Mouse (Mus musculus) ZHBTc4 (cell line): ENCODE measurements at regions not wholly inside any gene's neighbourhood (a gene's known extent, or its start where the extent isn't known, plus 50 kb on each side); places are given as distances from the start of the nearest gene placed in this dataset.

ENCODE experiments used
- DNase-seq: peaks from one replicate; pipeline ENCODE4 v3.0.0-alpha.2; 2011; ENCODE audit warnings: low read depth, low spot score

DNA sequence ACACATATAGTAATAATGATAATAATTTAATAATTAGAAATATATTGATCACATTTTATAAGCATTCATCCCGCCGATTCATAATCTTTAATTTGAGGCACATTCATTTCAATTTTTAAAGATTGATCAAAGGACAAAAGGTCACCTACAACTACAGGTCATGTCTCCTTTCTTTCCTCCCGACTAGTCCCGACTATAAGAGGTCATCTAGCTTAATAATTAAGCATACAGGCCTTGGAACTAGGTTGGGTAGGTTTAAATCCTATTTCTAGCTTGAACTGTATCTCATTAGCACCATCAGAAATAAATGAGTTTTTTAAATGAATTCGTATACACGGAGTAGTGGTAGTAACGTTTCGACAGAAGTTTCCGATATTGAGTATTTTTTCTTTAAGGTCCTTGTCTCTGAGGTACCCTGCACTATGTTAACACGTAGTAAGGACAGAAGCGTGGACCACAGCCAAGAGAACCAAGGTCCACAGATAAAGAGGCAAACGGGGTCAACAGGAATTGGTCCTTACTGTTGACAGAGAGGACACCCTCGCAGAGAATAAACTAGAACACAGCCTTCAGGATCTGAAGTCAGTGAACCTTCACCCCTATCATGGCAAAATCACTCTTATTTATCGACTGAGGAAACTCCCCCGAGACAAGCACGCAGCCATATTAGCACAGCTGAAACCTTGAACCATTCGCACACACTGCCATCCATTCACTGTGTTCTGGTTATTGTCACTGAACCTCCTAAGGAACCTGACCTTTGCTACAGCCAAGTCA, 185.8 kb upstream of the Jmjd1c start:
- DNase-seq, result no peak

DNA sequence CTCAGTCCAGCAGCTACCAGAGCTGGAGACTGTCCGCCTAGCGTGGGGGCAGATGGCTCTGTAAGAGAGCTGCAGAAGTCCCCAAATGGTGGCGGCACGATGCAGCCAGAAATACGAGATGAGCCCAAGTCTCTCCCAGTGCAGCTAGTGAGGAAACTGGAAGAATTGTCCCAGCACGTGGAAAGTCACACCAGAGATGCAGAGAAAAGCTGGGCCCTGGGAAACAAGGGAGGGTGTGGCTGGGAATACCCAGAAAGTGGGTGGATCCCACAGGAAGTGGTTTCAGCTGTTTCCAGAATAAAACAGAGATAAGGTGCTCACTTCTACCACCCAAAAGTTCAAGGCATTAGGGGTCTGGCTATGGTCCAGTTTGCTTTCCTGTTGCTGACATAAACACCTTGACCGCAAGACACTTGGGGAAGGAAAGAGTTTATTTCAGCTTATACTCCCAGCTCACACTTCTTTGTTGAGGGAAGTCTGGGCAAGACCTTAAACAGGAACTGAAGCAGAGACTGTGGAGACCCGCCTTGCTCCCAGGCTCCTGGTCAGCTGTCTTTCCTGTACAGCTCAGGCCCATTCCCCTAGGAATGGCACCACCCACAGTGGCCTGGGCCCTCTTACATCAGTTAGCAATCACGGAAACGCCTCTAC, 184.5 kb upstream of the Jmjd1c start:
- peak; percentile 80 for DNase-seq

DNA sequence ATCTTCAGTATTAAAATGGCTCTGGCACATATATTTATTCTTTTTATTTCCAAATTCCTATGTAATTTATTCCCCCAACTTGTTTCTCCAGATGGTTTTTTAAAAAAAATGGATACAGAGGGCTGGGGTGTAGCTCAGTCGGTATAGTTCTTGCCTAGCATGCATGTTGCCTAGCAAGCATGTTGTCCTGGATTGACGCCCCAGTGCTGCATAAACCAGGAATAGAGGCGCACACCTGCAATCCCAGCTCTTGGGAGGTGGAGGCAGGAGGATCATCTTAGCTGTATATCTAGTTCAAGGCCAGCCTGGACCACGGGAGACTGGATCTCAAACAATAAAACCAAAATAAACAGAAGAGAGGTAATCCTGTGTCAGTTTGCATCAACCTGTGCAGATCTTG, 183.5 kb upstream of the Jmjd1c start:
- DNase-seq, result no peak

DNA sequence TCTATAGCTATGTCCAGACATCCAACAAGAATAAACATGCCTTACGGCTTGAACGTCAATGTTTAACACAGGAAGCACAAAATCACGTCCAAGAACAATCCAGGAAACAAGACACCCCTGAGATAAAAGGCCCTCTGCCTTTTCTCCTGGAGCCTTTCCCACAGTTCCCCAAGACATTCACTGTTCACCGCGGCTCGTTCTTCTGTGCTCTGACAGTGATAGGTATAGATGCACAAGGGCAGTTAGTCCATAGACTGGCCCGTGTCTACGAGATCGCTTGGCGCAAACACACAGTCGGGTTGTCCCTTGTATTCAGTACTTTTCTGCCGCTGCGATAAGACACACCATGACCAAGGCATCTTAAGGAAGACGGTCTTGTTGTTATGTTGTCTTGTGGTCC, 182.7 kb upstream of the Jmjd1c start:
- DNase-seq, result no peak

DNA sequence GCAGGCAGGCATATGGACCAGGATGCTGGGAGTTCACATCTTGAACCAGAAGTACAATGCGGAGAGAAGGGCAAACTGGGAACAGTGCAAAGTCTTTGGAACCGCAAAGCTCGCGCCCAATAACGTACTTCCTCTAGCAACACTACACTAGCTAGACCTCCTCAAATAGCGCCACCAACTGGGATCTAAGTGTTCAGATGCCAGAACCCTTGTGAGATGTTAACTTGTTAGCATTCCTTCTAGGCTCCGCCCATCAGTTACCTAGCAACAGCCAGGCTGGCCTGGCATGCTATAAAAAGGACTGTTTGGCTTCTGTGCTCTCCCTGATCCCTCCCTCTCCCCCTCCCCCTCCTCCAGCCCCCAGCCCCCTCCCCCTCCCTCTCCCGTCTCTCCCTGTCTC, 182.3 kb upstream of the Jmjd1c start:
- peak; percentile 98 for DNase-seq

DNA sequence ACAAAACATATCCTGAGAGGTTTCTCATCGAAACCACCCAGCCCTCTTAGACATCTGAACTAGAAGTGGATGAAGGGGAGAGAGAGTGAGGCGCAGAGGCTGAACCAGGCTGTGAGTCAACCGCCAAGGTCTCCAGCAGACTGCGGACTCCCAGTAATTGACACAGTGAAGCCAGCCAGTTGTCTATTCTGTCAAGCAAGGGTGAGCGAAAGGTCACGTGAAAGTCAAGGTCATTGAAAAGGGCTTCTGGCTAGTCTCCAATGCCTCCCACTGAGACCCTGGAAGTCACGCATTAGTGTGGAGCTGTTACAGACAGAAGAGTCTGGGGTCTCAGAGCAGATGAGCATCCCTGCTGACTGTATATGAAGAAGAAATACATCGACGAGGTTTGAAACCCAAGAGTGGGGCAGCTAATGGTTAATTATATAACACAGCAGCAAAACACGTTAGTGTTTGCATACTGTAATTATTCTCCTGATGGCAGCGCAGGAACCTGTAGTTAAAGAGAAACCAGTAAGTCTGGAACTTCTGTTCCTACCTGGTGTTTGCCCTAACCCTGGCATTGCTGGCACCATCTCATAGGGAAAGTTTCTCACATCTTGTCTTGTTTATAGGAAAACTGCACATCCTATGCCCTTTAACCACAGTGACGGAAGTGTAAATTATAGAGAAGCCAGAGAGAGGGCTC, 181.5 kb upstream of the Jmjd1c start:
- peak; percentile 89 for DNase-seq

DNA sequence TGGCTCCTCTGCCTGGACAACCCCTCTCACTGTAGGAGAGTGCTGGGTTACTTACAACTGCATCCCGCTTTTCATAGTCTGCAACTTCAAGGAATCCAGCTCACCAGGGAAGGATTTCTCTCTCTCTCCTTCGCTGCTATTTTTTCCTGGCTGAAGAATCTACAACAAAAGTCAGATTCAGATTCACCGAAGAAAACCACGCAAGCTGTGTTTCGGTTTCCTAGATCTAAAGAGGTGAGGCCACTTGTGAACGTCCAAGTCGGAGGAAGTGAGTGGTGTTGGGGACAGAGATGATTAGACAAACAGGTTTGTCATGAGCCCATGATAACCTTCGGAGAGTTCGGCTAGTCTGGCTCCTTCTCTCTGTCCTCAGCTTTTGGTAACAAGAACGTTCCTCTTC, 180.1 kb upstream of the Jmjd1c start:
- DNase-seq, result no peak

DNA sequence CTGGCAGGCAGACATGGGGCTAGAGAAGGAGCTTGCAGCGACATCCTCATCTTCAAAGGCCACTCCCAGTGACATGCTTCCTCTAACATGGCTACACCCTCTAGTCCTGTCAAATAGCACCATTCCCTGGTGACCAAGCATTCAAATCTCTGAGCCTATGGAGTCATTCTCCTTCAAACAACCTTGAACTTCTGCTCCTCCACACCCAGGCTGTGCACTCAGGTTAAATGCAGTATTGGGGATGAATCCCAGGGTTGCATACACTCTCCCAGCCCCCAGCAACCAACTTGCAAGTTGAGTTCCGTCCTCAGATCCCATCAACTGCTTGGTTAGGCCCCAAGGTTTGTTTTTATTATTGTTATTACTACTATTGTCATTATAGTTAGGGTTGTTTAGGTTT, 178.2 kb upstream of the Jmjd1c start:
- peak; percentile 90 for DNase-seq

DNA sequence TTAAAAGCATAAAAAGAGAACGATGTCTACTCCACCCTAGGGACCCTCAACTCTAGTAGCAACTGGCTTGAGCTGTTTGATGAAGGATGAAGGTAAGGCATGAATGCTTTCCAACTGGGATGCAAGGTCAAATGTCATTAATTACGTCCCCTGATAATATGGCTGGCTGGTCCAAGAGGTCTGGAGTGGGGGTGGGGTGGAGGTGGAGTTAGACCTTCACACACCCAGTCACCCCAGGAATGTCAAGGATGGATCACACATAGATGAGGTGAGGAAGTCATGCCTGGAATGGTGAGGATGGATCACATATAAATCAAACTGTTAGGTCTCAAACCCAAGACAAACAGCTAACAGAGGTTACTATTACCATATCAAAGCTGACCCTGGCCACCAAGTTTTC, 177.2 kb upstream of the Jmjd1c start:
- DNase-seq, result peak; percentile 51

DNA sequence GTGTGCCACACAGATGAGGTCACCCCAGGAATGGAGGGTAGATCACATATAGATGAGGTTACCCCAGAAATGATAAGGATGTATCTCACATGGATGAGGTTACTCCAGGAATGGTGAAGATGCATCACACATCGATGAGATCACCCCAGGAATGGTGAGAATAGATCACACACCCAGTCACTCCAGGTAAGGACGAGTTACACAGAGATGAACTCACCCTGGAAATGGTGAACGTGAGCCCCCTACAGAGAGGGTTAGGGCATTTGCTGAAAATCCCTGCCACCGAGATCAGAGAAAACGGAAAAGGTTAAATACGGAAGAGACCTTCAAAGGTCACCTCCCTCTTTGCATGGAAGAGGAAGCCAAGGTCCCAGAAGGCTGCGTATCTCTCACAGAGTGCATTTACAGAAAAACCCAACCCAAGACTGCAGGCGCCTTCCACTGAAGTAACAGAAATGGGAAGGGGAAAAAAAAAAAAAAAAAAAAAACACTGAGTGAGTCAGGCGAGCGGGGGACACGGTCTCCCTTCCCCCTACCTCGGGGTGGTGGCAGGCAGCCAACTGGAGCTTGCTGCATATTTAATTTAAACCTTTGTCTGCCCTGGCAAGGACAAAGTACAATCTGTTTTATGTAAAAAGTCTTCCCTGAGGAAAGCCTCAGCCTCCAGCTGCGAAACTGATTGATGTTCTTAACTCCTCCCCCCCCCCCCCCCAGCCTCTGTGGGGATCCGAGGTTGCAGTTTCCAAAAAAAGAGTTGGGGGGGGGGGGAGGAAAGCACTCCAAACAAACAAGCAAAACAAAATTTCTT, 175.8 kb upstream of the Jmjd1c start:
- peak; percentile 97 for DNase-seq

DNA sequence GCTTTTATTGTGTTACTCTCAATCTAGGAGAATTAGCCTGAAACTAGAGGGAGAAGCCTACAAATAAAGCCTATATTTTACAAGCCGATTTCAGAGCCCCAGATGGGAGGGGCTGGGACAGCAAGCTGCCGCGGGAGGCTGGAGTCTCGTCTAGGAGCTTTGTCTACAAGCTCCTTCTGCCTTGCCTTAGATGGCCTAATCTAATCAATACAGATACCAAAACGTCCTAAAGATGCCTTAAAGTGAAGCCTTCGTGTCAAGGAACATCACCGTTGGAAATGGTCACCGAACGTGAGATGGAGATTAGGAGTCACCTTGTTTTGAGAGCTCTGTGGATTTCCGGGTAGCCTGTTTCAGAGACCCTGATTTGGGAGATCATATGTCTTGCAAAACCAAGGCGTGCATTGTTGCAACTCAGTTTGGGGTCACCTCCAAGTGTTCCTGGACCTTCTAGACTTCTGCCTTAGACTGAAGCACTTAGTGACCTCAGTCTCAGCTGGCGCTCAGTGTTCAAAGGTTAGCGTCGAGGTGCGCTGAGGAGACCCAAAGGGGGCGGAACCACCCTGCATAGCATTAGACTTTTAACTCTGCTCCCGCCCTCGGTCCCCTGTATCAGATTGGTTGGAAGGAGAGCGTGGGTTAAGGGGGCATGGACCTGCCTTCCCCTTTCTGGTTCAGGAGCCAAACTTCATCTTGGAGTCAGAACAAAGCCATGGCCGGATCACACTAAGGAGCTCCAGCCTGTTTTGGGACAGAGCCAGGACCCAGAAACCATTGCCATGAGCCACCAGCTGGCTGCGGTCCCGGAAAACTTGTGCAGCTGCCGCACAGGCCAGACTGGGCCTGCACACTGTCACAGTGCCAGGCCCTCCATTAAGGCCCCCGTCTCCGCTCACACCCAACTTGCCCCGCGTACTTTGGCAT, 174.9 kb upstream of the Jmjd1c start:
- peak; percentile 93 for DNase-seq

DNA sequence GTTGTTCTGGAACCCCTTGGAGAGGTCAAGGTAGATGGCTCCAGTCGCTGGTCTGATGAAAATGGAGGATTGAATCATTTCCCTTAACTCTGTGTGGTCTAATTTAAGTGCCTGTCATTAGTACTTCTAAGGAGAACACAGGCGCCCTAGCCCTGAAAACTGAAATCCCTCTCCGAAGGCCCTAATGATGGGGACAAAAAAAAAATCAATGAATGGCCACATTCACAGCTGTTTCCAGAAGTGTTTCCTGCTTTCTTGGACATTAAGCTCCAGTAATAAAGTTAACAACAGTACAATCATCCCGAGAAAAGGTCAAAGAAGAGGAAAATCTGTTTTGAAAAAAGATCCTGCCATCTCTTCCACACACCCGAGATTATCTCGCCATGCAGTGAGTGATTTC, 174.1 kb upstream of the Jmjd1c start:
- DNase-seq, result no peak

DNA sequence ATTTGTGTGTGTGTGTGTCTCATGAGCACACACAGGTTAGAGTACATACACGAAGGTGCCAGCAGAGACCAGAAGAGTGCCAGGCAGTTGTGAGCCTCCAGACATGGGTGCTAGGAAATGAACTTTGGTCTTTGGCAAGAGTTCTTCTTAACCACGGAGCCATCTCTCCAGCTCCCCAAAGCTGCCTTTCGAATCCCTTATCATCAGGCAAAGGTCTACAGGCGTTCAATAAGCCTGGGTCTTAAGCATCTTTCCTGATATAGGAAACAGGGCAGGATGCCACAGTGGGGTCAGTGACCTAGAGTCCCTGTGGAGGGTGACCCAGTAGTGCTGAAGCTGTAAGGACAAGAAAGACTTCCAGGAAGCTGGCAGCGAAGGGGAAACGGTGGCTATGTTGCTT, 173.6 kb upstream of the Jmjd1c start:
- DNase-seq, result no peak

DNA sequence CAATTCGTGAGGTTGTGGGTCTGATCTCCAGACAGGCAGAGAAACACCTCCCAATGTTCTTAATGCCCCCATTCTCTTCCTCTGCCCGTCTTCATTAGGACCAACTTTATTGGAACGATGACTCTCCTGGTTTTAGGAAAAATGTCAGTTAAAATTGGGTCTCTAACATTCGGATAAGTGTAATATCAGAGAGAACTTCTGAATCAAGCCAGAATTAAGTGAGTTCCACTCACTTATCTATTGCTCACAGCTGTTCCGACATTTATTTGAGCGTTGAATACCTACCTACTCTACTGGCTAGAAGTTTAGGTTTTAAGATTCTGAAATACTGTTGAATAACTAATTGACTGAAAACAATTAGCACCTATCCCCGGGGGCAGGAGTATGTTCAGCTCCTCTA, 172.0 kb upstream of the Jmjd1c start:
- DNase-seq, result no peak

DNA sequence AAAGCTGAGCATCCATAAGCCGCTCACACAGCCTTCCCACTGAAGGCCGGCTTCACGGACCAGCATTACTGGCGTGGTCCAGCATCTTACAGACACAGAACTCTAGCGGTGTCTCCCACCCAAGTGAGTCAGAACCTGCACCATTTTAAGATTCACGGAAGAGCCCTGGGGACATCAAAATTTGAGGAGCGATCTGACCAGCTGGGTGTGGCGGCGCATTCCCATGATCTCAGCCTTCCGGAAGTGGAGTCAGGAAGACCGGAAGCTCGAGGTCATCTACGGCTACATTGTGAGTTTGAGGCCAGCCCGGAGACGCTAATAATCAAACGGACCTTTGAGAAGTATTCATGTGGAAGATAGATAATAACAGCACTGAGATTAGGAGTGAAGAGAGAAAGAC, 171.5 kb upstream of the Jmjd1c start:
- DNase-seq, result peak; percentile 52

DNA sequence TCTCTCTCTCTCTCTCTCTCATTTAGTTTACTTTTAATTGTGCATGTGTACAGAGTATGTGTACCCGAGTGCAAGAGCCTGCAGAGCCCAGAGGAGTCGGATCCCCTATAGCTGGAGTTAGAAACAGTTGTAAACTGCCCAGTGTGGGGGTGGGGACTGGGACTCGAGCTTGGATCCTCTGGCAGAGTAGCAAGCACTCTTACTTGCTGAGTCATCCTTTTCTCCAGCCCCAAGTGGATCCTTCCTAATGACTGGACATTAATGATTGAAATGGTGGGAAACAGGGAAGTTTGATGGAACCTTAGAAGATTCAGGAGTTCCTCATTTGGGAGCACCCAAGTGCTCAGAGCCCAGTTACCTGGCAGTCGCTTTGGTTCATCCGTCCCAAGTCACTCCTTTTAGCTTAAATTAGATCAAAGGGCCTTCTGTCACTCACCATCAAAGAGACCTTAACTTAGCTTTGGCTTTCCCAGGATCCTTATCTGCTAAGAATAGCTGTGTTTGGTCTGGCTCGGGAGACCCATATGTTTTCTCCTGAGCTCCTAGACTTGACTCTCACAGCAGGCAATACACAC, 170.3 kb upstream of the Jmjd1c start:
- no peak for DNase-seq

DNA sequence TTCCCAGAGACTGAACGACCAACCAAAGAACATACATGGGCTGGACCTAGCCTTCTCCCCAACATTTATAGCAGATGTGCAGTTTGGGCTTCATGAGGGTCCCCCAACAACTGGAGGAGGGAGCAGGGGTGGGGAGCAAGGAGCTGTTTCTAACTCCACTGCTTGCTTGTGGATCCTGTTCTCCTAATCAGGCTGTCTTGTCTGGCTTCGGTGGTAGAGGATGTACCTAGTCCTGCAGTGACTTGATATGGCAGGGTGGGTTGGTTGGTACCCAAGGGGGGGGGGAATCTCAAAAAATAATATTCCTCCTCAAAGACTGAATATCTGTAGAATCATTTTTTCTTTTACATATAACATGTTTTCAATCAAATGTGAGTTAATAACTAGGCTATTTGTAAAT, 168.3 kb upstream of the Jmjd1c start:
- no peak for DNase-seq

DNA sequence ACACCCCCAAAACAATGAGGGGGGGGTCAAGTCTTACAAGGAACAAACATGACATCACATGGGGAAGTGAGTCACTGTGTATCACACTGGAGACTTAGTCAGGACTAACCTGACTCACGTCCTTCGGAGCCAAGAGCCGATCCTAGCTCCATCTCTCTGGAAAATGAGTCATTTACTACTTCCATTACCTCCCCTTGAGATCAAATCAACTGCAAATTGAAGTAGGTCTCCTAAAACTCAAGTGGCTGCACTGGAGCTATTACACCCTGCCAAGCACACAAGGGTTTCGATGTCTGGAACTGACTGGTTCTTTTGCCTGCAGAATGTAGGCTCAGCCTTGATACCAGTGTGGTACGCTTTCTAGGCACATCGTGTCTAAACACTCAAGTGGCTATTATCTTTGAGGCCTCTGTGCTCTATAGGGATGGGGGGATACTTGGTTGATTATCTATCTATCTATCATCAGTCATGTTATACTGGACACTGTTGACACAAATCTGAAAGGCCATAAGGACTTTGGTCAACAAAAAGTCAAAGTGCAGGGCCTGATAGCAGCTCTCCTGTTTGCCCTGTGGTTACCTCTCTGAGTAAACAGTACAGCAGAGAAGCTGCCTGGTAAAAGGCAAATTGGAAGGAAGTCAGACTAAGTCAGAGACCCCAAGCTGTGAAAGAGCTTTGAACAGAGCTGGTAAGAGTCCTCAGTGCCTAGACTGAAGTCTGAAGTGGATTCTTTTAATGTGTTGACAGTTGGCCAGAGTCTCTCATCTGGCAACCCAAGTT, 167.5 kb upstream of the Jmjd1c start:
- DNase-seq, result no peak

DNA sequence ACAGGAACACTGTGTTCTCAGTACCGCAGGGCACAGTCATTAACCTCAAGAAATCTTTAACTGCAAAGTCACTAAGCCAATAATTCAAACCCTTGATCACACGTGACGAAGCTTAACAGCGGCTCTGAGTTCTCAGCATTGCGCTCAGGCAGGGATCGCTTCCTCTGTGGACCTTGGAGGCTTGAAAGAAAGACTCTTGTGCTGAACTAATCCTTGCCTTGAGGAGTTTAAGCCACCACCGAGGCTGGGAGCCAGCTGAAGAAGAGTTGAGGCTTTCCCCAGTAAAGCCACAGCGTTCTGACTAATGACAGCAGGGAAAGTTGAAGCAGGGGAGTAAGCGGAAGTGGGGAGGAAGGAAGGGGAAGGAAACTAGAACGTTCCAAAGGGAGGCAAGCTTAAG, 165.4 kb upstream of the Jmjd1c start:
- no peak for DNase-seq

DNA sequence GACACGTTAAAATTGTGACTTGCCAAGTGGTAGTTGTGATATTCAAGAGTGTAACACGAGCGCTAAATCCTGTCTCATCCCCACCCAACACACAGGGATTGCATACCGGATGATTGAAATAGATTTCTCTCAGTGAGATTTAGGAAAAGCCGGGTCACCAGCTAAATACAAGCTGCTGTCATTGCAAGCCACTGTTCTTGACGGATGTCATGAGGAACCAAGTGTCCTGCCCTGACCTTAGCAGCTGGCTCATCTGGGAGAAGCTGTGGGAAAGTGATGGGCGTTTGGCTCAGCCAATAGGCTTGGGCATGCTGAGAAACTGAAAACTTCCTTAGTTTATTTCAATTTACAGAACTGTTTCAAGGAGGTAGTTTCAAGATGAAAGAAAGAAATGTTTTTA, 164.4 kb upstream of the Jmjd1c start:
- DNase-seq, result no peak
